Mouse (Mus musculus): ENCODE measurements around the gene Eng.

GRCm38 (mm10) chr2:32703046-32703445, 56.7 kb downstream of the Eng start:
- TF ChIP-seq CTCF (IDR thresholded peaks at IDR 0.05; ENCODE audit: borderline replicate concordance, insufficient read depth, low read depth, low read length) (no peak), POLR2A (IDR thresholded peaks at IDR 0.05; ENCODE audit: borderline replicate concordance, insufficient read depth, low read length) (no peak)
